Mouse (Mus musculus) Muller cell, postnatal 12 days (primary cell): ENCODE measurements around the gene Adgrg3.

Experiments used
- DNase-seq: peaks from one replicate; pipeline ENCODE4 v3.0.0-alpha.2; 2015; ENCODE audit errors: inconsistent ontology term

Gene Adgrg3

DNA sequence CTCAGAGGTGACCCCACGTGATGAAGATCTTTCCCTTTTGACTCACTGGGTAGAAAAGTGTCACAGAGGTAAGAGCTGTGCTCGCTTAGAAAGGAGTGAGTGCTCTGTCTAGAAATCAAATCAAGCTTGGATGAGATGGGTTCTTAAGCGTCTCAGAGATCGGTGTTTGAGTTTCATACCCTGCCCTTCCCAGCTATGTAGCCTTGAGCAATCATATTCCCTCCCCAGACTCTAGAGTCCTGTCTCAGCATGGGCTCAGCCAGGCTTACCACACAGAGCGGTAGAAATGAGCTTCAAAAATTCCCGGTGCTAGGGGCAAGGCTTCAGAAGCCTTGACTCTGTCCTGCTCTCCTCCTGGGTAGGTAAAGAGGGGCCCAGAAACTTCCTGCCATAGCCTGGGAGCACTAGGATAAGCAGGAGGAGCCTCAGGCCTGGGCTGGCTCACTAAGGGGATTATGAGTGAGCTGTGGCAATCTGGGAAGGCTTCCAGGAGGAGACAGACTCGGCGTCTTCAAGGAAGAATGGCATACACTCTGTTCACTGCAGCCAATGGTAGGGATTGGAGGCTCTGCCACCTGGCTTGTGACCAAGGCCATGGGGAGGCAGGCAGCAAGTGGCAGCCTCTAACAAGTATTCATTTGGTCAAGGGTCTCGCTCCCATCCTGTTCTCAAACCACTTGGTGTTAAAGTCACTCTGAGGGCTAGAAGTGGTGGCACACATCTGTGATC, 24.3 kb upstream of the Adgrg3 start:
- no peak for DNase-seq

DNA sequence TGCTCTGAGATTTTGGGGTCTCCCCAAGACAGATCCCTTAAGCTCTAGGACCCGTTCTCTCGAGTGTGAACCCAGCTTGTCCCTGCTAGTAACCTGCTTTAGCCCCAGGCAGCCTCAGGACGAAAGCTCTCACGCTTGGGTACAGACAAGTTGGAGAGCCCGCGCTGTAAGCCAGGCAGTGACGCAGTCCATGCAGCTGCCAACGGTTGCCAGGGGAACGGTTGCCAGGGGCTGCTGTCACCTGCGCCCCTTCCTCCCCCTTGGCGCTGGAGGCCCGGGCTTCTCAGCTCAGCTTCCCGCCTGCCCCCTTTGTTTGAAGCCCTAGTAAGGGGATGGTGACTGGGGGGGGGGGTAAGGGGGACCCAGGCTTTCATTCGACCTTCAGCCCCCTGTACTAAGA, 23.5 kb upstream of the Adgrg3 start:
- DNase-seq, result peak; percentile 59

DNA sequence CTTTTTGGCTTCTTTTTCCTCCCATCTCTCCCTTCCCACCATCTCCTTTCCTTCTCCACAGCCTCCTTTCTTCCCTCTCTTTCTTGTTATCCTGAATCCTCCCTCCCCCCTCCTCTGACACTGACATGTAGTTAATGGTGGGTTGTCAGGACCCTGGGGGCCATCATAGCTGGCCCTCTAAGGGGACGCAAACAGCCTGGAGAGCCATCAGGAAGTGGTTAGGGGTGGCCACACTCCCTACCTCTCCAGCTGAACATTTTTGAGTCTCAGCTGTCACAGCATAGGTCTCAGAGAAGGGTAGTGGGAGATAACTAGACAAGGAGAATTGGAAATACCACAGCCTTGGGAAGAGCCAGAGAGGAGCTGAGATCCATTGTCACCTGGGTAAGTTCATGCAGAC, 23.0 kb upstream of the Adgrg3 start:
- DNase-seq, result no peak

DNA sequence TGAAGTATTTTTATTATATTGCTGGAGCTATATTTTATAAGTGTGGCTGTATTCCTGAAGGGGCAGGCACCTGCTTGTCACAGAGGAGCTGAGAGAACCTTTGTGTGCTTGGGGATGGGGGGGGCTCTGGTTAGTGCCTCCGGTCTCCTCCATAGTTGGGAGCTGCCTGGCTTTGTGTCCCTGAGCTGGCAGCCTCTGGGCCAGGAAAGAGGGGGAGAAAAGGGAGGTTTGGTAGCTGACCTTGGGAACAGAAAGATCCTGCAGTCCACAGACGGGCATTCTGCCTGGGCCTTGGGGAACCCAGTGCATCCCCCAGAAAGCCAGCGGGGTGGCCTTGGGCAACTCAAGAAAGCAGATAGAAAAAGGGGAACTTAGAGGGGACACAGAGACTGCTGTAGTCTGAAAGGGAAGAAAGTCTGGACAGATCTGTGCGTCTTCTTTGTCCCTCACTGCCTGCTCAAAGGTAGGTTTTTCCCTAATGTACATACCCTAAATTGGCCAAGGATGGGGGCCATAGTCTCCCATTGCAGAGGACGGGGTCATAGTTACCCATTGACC, 22.1 kb upstream of the Adgrg3 start:
- no peak for DNase-seq

DNA sequence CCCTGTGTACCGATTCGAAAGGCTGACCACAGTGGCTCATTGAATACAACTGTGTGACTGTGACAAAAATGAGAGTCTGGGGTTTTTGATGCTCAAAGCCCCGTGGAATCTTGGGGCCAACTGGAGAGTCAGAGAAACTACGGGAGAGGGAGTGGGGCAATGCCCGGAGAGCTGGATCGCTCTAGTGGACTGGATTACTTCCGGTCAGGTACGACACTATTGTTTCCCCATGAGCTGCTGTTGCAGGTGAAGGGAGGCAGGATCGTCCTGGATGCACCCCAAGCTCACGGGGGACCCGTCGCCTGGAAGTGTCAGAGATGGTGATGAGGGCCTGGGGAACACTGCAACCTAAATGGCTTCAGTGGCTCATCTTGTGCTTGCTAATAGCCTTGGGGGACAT, 21.5 kb upstream of the Adgrg3 start:
- DNase-seq, result no peak

DNA sequence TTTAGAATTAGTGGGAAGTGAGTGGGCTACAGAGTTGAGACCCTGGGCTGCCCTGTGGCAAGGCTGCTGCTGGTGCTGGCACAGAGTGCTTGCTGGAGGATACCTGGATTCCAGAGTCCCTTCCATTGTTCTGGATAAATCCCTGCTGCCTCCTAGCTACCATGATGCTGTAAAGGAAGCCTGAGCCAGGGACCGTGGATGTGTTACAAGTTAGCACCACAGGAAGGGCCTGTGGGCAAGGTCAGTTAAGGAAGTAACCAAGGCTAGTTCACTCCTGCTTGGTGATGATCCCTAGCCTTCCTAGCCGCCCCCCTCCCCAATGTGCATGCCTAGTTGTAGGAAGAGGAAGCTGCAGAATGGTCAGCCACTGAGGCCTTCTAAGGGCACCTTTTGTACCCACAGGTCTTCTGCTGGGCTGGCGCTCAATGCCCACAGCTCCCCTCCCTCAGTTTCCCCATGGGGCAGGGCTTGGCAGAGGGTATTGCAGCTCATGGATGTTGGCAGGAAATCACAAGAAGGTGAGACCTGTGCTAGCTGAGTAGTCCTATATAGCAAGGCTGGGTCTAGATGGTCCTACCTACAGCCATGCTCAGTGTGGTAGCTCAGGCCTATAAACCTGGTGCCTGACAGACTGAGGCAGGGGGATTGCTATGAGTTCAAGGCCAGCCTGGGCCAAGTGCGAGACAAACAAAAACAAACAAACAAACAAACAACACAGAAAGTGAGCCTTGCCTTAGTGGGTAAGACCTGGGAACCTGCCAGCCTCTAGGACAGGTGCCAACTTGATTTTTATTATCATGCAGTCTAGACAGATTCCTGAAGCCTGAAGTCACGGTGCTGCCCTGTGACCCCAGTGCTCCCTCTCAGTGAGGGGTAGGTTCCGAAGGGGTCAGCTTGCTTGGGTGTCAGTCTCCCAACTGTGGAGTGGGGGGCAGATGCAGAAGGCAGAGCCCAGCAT, 20.3 kb upstream of the Adgrg3 start:
- DNase-seq, result no peak

DNA sequence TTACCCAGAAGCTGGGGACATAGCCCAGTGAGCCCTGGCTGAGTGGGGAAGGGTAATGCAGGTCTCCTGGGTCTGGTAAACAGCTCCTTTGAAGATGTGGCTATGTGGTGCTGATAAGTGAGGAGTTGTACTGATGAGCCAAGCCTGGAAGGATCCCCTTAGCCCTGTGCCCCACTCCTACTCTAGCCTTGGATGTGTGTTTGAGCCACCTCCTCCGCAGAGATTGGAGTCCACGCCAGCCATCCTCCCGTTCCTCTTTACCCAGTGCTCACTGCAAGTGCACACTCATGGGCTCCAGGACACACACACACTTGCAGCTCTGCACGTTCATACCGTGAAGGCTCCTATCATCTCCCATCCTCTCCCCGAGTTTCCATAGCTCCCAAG, 19.6 kb upstream of the Adgrg3 start:
- no peak for DNase-seq

DNA sequence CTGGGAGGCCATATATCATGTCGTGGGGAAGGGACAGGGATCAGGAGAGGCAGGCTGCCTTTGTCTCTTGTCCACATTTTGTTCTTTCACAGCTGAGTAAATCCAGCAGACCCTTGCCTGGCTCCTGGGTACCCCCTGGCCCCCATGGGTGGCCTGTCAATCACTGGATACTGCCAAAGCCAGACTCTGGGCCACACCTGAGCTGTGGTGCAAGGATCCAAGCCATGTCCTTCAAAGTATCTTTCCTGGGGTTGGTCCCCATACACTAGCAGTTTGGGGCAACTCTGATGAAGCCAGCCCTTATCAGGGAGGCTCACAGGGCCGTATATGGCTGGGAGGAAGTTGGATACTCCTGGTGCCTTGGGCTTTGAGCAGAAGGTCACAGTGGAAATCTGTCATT, 19.1 kb upstream of the Adgrg3 start:
- DNase-seq, result no peak

DNA sequence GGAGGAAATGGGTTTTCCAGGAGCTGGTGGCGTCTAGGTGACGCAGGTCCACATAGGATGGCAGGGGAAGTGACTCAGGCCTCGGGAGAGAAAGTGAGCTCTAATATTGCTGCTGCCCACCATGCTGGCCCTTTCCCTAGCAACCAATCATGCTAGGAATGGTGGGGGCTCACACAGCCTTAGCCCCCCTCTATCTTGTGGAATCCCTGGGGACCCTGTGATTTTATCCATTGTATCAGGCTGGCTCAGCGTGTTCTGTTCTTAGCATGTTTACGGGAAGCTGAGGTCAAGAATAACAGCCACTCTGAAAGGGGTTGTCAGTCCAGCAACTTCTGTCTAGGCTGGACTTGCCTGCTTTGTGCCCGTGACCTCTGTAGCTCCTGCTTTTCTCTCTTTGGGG, 18.5 kb upstream of the Adgrg3 start:
- no peak for DNase-seq

DNA sequence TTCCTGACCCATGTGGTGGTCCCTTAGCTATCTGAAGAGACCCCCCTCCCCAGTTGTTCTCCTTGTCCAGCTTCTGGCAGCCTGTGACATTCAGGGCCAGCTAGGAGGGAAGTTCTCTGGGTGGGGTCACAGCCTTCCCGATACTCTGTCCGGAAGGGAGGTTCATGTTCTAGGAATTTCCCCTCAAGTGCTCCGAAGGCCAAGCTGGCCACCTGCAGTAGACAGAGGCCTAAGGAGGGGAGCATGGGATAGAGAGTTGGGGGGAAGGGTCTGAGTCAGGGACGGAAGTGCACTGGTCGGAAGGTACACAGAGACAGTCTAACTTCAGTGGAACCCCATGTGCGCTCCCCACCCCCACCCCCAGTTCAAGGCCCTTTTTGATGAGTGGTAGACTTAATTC, 17.5 kb upstream of the Adgrg3 start:
- DNase-seq, result no peak

DNA sequence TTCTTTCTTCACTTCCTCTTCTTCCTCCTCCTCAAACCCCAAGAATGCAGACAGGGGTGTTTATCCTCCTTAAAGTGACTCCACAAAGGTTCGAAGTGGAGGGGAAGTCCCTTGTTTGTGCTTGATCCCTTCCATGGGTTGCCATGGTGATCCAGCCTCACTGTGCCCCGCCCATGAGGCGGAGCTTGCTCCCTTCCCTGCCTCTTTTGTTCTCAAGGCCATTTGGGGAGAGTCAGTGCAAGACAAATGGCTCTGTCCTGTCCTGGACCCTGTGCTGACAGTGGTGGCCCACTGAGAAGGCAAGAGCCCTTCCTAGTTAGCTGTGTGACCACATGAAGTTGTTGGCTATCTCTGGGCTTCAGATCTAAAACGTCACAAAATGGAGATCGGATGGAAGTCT, 16.8 kb upstream of the Adgrg3 start:
- peak; percentile 34 for DNase-seq

DNA sequence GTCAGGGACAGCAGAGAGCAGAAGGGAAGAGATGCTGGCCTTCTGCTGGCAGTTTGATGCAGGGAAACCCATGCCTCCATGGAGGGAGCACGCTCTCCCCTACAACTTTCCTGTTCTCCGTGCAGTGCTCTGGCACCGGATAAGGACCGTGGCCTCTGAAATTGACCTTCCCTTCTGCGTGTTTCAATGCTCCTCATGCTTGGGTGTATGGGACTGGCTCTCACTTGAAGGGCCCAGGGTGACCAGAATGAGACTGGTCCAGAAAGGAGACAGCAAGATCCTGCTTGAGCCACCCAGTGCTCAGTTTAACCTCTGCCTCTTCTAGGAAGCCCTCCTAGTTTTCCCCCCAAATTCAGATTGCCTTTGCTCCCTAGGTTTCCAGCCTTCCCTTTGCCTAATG, 16.3 kb upstream of the Adgrg3 start:
- DNase-seq, result no peak

DNA sequence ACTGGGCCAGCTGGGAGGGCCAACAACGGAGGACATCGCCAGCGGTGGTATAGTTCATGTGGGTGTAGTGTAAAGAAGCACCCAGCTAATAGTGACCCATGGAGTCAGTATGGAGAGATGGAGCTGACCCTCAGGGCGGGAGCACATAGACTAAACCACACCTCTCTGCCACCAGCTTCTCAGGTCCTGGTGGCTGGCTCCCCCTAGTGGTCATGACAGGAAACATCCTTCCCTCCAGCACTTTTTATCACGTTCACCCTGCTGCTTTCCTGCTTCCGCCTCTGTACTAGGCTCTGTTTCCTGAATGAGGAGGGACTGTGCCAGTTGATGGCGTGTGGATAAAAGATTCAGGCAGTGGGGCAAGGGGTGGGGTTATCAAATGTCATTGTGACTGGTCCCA, 15.8 kb upstream of the Adgrg3 start:
- DNase-seq, result peak; percentile 78

DNA sequence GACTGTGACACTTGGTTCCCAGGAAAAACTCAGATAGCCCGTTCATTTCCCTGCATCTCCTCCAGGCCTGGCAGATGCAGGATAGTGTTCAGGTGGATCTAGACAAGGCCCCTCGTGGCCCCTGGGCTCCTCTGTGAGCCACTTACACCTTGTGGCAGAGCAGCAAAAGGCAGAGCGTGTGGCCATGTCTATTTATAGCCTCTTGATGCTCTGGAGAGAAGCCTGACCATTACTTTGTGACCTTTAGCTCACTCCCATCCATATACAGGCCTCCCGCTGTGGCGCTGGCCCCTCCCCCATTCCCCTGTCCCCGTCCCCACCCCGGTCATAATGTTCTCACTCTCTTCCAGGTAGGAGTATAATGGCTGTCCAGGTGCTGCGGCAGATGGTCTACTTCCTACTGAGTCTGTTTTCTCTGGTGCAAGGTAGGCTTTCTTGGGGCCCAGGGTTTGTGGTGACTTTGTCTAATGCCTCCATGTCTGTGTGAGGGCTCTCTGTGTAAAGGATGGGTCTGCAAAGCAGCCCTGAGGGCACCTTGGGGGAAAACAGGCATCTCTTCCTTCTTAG, 15.3 kb upstream of the Adgrg3 start:
- no peak for DNase-seq

DNA sequence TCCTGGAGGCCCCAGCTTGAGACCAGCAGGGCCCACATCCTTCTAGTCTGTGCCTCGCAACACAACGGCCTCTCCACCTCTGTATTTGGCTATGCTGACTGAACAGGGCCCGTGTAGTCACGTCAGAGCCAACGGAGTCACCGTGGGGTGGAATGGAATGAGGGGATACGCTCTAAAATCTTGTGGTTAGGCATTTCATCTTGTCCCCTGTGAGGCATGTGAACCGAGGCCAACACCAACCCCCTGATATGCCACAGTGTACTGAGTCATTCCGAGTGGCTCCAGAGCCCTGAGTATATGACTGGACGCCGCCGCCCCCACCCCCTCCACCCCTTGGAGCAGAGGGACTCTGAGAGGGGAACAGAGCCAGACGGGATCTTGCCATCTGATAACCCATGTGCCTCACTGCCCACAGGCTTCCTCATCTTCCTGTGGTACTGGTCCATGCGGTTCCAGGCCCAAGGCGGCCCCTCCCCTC, 5.0 kb upstream of the Adgrg3 start:
- DNase-seq, result peak; percentile 72

DNA sequence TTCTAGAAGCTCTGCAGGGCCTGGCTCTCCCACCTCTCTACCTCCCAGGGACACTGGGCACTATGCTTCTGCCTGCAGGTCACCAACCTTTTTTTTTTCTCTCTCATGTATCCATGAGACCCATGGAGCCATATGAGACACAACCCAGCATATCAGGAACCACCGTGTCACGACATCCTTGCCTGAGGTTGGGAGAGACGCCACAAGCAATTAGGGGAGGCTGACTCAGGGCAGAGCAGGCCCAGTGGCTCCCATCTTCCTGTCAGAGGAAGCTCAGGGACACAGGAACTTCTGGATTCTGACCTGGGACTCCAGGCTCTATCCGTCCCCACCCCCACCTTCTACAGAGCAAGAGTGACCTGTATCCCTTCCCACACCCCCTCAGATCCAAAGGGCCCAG, 1.6 kb upstream of the Adgrg3 start:
- DNase-seq, result no peak

DNA sequence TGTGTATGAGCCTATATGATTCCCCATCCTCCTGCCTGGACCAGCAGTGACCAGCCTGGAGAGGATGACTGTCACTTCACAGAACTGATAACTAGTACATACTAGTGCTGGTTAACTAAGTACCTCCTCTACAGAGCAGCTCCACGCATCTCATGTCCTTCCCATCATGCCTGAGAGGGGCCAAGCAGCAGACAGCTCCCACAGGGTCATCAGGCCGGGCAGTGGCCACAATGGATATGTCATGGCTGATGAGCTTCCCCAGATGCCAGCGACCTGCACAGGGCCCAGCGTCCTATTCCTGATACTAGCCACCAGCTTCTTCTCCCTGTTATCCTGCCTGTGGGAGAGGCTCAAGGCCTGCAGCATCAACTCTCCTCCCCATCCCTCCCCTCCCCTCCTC, 808 bp upstream of the Adgrg3 start:
- no peak for DNase-seq

DNA sequence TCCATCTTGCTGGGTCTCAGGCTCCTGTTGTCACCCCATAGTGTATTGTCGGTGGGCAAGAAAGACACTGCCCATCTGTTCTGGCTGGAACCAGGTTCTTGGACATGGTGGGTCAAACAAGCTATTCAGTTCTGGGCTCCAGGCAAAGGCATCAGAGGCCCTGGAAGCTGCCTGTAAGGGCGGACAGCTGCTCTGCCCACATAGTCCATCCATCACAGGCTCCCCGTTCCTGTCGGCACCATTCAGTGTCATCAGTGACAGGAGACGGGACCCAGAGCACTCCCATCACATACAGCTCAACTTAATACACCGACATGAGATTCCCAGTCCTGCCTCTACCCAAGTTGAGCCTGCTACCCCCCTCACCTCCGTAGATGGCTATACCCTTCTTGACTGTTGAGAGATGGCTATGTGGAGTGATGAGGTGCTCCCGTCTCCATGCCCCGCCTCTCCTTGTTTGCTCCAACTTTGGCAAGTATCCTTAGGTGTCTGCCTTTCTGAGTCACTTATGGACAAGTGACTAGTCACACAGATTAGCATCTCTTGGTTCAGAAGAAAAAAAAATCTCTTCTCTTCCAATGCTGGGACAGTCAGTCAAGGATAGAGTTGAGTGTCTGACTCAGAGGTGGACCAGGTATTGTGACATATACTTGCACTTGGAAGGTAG, 610 bp downstream of the Adgrg3 start:
- no peak for DNase-seq

DNA sequence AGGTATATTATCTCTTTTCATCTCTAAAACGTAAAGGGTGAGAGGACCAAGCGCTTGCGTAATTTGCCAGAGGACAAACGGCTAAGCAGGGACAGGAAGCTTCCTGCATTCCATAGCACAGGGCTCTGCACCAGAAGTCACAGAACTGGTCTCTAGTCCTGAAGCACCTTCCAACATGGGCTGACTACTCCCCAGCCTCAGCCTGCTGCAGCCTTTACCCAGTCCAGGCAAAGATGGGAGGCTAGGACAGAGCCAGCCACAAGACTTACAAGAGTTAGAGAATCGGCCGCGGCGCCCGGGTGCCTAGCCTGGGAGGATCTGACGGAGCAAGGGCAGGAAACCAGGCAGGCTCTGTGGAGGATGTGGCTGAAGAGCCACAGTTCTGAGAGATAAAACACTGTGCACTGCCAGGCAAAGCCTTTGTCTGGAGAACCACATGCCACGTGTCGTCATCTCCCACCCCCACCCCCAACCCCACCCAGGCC, 2.8 kb downstream of the Adgrg3 start:
- DNase-seq, result no peak

DNA sequence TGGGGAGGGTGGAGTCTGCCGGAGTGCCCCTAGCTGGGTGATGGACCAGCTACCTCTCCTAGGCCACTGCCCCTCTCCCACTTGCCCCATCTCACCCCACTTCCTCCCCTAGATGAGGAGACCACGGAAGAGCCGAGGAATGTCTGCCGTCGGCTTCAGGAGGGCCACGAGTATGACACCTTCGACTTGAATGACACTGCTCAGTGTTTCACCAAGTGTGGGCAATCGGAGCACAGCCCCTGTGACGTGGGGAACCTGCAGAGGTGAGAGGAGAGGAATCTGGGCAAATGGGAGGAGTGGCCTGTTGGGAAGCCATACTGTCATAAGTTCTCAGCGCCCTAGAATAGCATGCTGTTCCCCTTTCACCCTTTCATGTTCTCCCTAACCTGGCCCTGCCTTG, 3.3 kb downstream of the Adgrg3 start:
- no peak for DNase-seq

DNA sequence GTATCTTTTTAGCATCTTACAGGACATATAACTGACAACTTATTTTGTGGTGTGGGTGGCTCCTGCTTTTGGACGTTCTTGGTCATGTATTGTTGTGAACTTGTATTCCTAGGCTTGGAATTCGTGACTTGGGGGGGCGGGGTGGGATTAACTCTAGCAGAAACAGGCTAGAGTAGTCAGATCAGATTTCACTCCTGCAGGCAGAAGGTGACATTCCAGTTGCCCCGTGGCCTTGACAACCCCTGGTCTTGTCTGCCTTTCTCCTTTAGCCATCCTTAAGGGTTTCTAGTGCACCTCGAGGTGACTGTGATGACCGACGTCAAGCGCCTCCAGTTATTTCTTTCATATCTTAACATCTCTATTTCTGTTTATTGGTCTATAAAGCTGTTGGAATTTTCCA, 5.7 kb downstream of the Adgrg3 start:
- no peak for DNase-seq

DNA sequence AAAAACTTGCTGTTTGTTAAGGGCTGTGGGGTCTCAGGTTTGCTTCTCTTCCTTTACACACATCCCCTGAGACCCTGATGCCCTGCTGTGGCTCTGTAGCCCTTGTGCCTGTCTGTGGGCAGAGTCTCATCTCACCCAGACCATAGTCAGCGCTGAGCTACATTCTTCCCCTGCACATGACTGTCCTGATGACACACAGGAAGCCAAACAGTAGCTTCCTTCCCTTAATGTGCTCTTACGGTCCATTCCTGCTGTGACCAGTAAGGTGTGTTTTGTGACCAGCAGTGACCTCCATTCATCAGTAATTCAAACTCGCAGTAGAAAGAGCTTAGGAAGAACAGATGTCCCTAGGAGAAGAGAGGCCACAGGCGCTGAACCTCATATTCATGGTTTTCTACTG, 6.9 kb downstream of the Adgrg3 start:
- DNase-seq, result no peak
